Mouse (Mus musculus) liver, adult 2 months (tissue): Measurements from ENCODE around the gene Ppp1r11. TPM values are rescaled to one million over a fixed set of nuclear protein-coding genes. Genes with fewer than 3 reads are reported as not detected.

Source experiments
- DNase-seq: peaks from one replicate; pipeline ENCODE4 v3.0.0-alpha.2; 2011; ENCODE audit warnings: low read depth, low spot score; ENCODE audit errors: extremely low read depth
- H3K27ac ChIP-seq: fragments of 200-500 bp; replicated peaks from 2 replicates; pipeline ENCODE4 v1.5.1; 2012; ENCODE audit warnings: low read depth, mild to moderate bottlenecking, control low read depth, inconsistent platforms, low read length; ENCODE audit not compliant: insufficient read depth
- H3K27me3 ChIP-seq: fragments of 200-500 bp; 2 replicates; pipeline ENCODE4 v1.6.1; 2012; ENCODE audit warnings: mild to moderate bottlenecking, moderate library complexity, low read length, inconsistent platforms; ENCODE audit not compliant: control insufficient read depth, insufficient read depth
- H3K36me3 ChIP-seq: fragments of 200-500 bp; 2 replicates; pipeline ENCODE4 v1.6.1; 2012; ENCODE audit warnings: low read length, inconsistent platforms; ENCODE audit not compliant: control insufficient read depth, insufficient read depth
- H3K4me1 ChIP-seq: fragments of 200-500 bp; 2 replicates; pipeline ENCODE4 v1.6.1; 2011; ENCODE audit warnings: low read length; ENCODE audit not compliant: control insufficient read depth, insufficient read depth
- H3K4me3 ChIP-seq: fragments of 200-500 bp; 2 replicates; pipeline ENCODE4 v1.5.1; 2011; ENCODE audit warnings: low read depth, mild to moderate bottlenecking, control low read depth, low read length, moderate library complexity; ENCODE audit not compliant: insufficient read depth
- H3K79me2 ChIP-seq: fragments of 200-500 bp; 2 replicates; pipeline ENCODE4 v1.6.1; 2012; ENCODE audit warnings: inconsistent platforms, mild to moderate bottlenecking, low read length, moderate library complexity; ENCODE audit not compliant: control insufficient read depth, insufficient read depth
- H3K9ac ChIP-seq: fragments of 200-500 bp; 2 replicates; pipeline ENCODE4 v1.6.1; 2012; ENCODE audit warnings: low read depth, mild to moderate bottlenecking, control low read depth, inconsistent platforms, low read length
- CTCF ChIP-seq: fragments of 200-500 bp; IDR thresholded peaks from 2 replicates; pipeline ENCODE4 v1.5.1; 2011; ENCODE audit warnings: low read depth, low read length, control low read depth
- POLR2A ChIP-seq: fragments of 200-500 bp; IDR thresholded peaks from 2 replicates; pipeline ENCODE4 v1.6.1; 2011; ENCODE audit warnings: low read length, control low read depth; ENCODE audit not compliant: insufficient read depth; ENCODE audit errors: extremely low read depth
- WGBS: fragments of 180-500 bp; shearing (Covaris S2); methylation state at CpG from one replicate; pipeline ENCODE4 v1.1.7; 2018; 5-methylcytosine and 5-hydroxymethylcytosine counted together
- polyA plus RNA-seq: library from polyadenylated mRNA; depleted of rRNA; stranded (reverse); fragments of >200 nt; gene quantifications from 2 replicates; pipeline ENCODE4 v1.2.3, GENCODE M21; 2012; rRNA removed
- total RNA-seq: library from RNA; depleted of rRNA; stranded (reverse); fragments of >200 nt; gene quantifications from 2 replicates; pipeline ENCODE4 v1.2.3, GENCODE M21; 2014; rRNA removed

The Ppp1r11 gene
- total RNA-seq = 24.2 and 26.6 TPM in 2 replicates
- polyA plus RNA-seq = 36.8 and 37.7 TPM in 2 replicates

GRCm38 (mm10) chr17:36950981-36951947 lies at the start of gene Ppp1r11:
TSS of gene Ppp1r11 (minus strand) at chr17:36951741.
- DNase-seq = peak; percentile 94
- TF ChIP-seq CTCF (no peak), POLR2A (peak; percentile 45; the same call in 1 of the 2 replicates)
- Histone ChIP-seq H3K9ac (peak within 1 kb of the TSS; percentile 75), H3K36me3 (peaks cover 5% of the 10 kb centered on the region; the same call in 1 of the 2 replicates), H3K79me2 (no peaks in the 10 kb centered on the region; the same call in 1 of the 2 replicates), H3K27ac (peak within 1 kb of the TSS; percentile 51), H3K4me1 (no peaks in the 10 kb centered on the region), H3K4me3 (peak within 1 kb of the TSS; percentile 68), H3K27me3 (no peaks in the 10 kb centered on the region)
- WGBS = 2% methylated on average over 36 of the region's 36 CpGs

- Histone ChIP-seq H3K79me2 (no peaks in the 10 kb centered on the region), H3K27me3 (0 out of 2 replicates have a peak, but pooled peaks cover 5% of the 10 kb centered on the region), H3K4me3 (no peak within 1 kb of the TSS), H3K4me1 (peaks cover 3% of the 10 kb centered on the region), H3K9ac (no peak within 1 kb of the TSS), H3K27ac (no peak within 1 kb of the TSS), H3K36me3 (no peaks in the 10 kb centered on the region)
- 95% methylated on average over 7 of the region's 7 CpGs for WGBS
- no peak for DNase-seq
- TF ChIP-seq CTCF (no peak), POLR2A (no peak)
Observed at GRCm38 (mm10) chr17:37000863-37001262, 49.3 kb upstream of the Ppp1r11 start, which contains the start of gene Zfp57. TSS of gene Zfp57 (plus strand) at chr17:37001163.

- H3K27ac ChIP-seq = no peak overlapping the region
- H3K27me3 ChIP-seq = 0 out of 2 replicates have a peak, but pooled peaks cover 5% of the 10 kb centered on the region
- no peak for DNase-seq
- no peak overlapping the region for H3K4me3 ChIP-seq
- 58% methylated on average over 2 of the region's 2 CpGs for WGBS
- H3K9ac ChIP-seq = no peak overlapping the region
- no peaks in the 10 kb centered on the region for H3K36me3 ChIP-seq
- no peak for TF ChIP-seq CTCF
- no peak for TF ChIP-seq POLR2A
- no peaks in the 10 kb centered on the region for H3K79me2 ChIP-seq
- peaks cover 3% of the 10 kb centered on the region for H3K4me1 ChIP-seq
Observed at GRCm38 (mm10) chr17:36998477-36998876, 46.9 kb upstream of the Ppp1r11 start.

GRCm38 (mm10) chr17:36997033-36997735 lies 45.6 kb upstream of the Ppp1r11 start:
- WGBS = 27% methylated on average over 7 of the region's 7 CpGs
- Histone ChIP-seq H3K9ac (no peak overlapping the region), H3K27ac (no peak overlapping the region), H3K4me1 (peaks cover 3% of the 10 kb centered on the region), H3K79me2 (no peaks in the 10 kb centered on the region), H3K27me3 (no peaks in the 10 kb centered on the region), H3K4me3 (no peak overlapping the region), H3K36me3 (no peaks in the 10 kb centered on the region)
- peak; percentile 57 for DNase-seq
- TF ChIP-seq CTCF (peak; percentile 76), POLR2A (no peak)

- TF ChIP-seq POLR2A (no peak), CTCF (no peak)
- Histone ChIP-seq H3K4me3 (no peak overlapping the region), H3K79me2 (no peaks in the 10 kb centered on the region), H3K27me3 (no peaks in the 10 kb centered on the region), H3K36me3 (no peaks in the 10 kb centered on the region), H3K4me1 (peaks cover 3% of the 10 kb centered on the region), H3K27ac (no peak overlapping the region), H3K9ac (no peak overlapping the region)
- 50% methylated on average over 3 of the region's 3 CpGs for WGBS
- peak; percentile 24 for DNase-seq
Observed at GRCm38 (mm10) chr17:36995448-36995847, 43.9 kb upstream of the Ppp1r11 start.
